Comparison of ENCODE assay signal across 32 mouse cellular contexts in genomic region chr6:99946917-99947316, GRCm38 (mm10).
A peak's percentile ranks its signal among the peaks of the same experiment; 100 is the strongest.
DNase-seq lines count a peak whose midpoint lies in the region; ATAC-seq lines count a peak whose summit lies in the region.
"Had no signal": no experiment of that assay in that cellular context is flagged by ENCODE, and none has a peak within 500 bp of the region (broad histone marks: within the 10 kb centered on the region; RNA-seq: fewer than 3 reads in every experiment).

No protein-coding gene starts in this region.

- no peak overlapping the region for H3K27ac ChIP-seq in embryonic facial prominence, embryonic 11.5 days (replicated peaks; ENCODE audit: low read depth, low read length)
- no peak overlapping the region for H3K27ac ChIP-seq in embryonic facial prominence, embryonic 10.5 days (replicated peaks)
- H3K27ac ChIP-seq: hindbrain, embryonic 10.5 days; hindbrain, embryonic 15.5 days; kidney, embryonic 15.5 days; layer of hippocampus, adult 2 months; left cerebral cortex, adult 2 months; limb, embryonic 15.5 days; liver, embryonic 13.5 days; neural tube, embryonic 12.5 days; stomach, postnatal 0 days had no signal

- intact Hi-C loops in left cerebral cortex, postnatal 4 days (cut with DNase I) = no loop called here

- no peak for ATAC-seq in embryonic facial prominence, embryonic 11.5 days (replicated peaks; ENCODE audit: insufficient number of reproducible peaks, low FRiP score, low TSS enrichment, low read depth)
- ATAC-seq: activated CD4-positive, CD25-positive, alpha-beta regulatory T cell, adult 4 months; CD4-positive, CD25-positive, alpha-beta regulatory T cell, adult 4 months; forebrain, embryonic 16.5 days; inflammation-experienced regulatory T-cells, adult 6 months had no signal

- DNase-seq in embryonic facial prominence, embryonic 11.5 days (ENCODE audit: low spot score) = peak; percentile 28
- DNase-seq in embryonic facial prominence, embryonic 10.5 days (ENCODE audit: low spot score) = no peak
- DNase-seq in lung, postnatal 25 days (ENCODE audit: low spot score) = peak; percentile 47
- DNase-seq in lung, postnatal 10 days = no peak
- peak; percentile 76 for DNase-seq in R1 (ENCODE audit: low read depth, low spot score)
- DNase-seq in spleen, adult 18-20 months = no peak
- no peak for DNase-seq in left cerebral cortex, postnatal 4 days
- DNase-seq: adrenal gland, adult 8-10 months; cerebellum, adult 2 months; cerebellum, postnatal 25 days; heart, postnatal 14 days; kidney, adult 11 months; kidney, postnatal 25 days; liver, embryonic 13.5 days; right cerebral cortex, adult 18-20 months; thymus, adult 18-20 months; thymus, postnatal 25 days had no signal

- H3K9me3 ChIP-seq in embryonic facial prominence, embryonic 11.5 days (replicated peaks; ENCODE audit: control insufficient read depth, low read length) = no peaks in the 10 kb centered on the region
- H3K9me3 ChIP-seq in embryonic facial prominence, embryonic 10.5 days = no peaks in the 10 kb centered on the region; the same call in 1 of the 2 replicates
- H3K9me3 ChIP-seq: hindbrain, embryonic 10.5 days; hindbrain, embryonic 15.5 days; kidney, embryonic 15.5 days; limb, embryonic 15.5 days; liver, embryonic 13.5 days; neural tube, embryonic 12.5 days had no signal

- H3K4me1 ChIP-seq in embryonic facial prominence, embryonic 11.5 days (ENCODE audit: control insufficient read depth, insufficient read depth, low read length) = no peaks in the 10 kb centered on the region
- peaks cover 21% of the 10 kb centered on the region for H3K4me1 ChIP-seq in embryonic facial prominence, embryonic 10.5 days
- H3K4me1 ChIP-seq: hindbrain, embryonic 15.5 days; kidney, embryonic 15.5 days; limb, embryonic 15.5 days; liver, embryonic 13.5 days; neural tube, embryonic 12.5 days had no signal

- H3K27me3 ChIP-seq in embryonic facial prominence, embryonic 11.5 days (ENCODE audit: control insufficient read depth, insufficient read depth, low read length) = no peaks in the 10 kb centered on the region
- H3K27me3 ChIP-seq in embryonic facial prominence, embryonic 10.5 days (replicated peaks; ENCODE audit: low read depth, poor library complexity, severe bottlenecking) = peaks cover 38% of the 10 kb centered on the region
- H3K27me3 ChIP-seq: liver, embryonic 13.5 days had no signal

- H3K9ac ChIP-seq in embryonic facial prominence, embryonic 11.5 days (replicated peaks; ENCODE audit: low read length) = no peak overlapping the region
- H3K9ac ChIP-seq: hindbrain, embryonic 15.5 days; kidney, embryonic 15.5 days; limb, embryonic 15.5 days; liver, embryonic 13.5 days; neural tube, embryonic 12.5 days had no signal

- 37% methylated on average over 2 of the region's 2 CpGs for WGBS in embryonic facial prominence, embryonic 11.5 days
- 30% methylated on average over 2 of the region's 2 CpGs for WGBS in embryonic facial prominence, embryonic 10.5 days

- H3K36me3 ChIP-seq in embryonic facial prominence, embryonic 11.5 days (replicated peaks; ENCODE audit: control insufficient read depth, insufficient read depth, low read depth, low read length) = no peaks in the 10 kb centered on the region
- H3K36me3 ChIP-seq in embryonic facial prominence, embryonic 10.5 days (replicated peaks) = no peaks in the 10 kb centered on the region
- H3K36me3 ChIP-seq: hindbrain, embryonic 10.5 days; hindbrain, embryonic 15.5 days; kidney, embryonic 15.5 days; limb, embryonic 15.5 days; liver, embryonic 13.5 days; neural tube, embryonic 12.5 days had no signal

- no peak overlapping the region for H3K4me3 ChIP-seq in embryonic facial prominence, embryonic 11.5 days (ENCODE audit: low read depth, low read length)
- H3K4me3 ChIP-seq in embryonic facial prominence, embryonic 10.5 days = no peak overlapping the region
- H3K4me3 ChIP-seq: erythroblast, embryonic 14.5 days; hindbrain, embryonic 10.5 days; hindbrain, embryonic 15.5 days; kidney, embryonic 15.5 days; layer of hippocampus, adult 2 months; left cerebral cortex, adult 2 months; limb, embryonic 15.5 days; liver, embryonic 13.5 days; myocyte; neural tube, embryonic 12.5 days had no signal

- H3K4me2 ChIP-seq in embryonic facial prominence, embryonic 11.5 days (ENCODE audit: low read depth, low read length) = no peak overlapping the region
- H3K4me2 ChIP-seq: hindbrain, embryonic 15.5 days; kidney, embryonic 15.5 days; limb, embryonic 15.5 days; liver, embryonic 13.5 days; midbrain, embryonic 11.5 days; neural tube, embryonic 12.5 days had no signal

Comparison
In these comparisons a context has a peak if more than half of its experiments do, and no peak if none do; other contexts are left out.
1. DNase-seq: peak in embryonic facial prominence, embryonic 11.5 days (single experiment), lung, postnatal 25 days (single experiment) and R1 (single experiment); none in embryonic facial prominence, embryonic 10.5 days (single experiment), lung, postnatal 10 days (single experiment), spleen, adult 18-20 months (0 of 2) and left cerebral cortex, postnatal 4 days (single experiment).